Mouse (Mus musculus) E14TG2a.4 (cell line): ENCODE measurements around the gene BC016579.

ENCODE experiments used
- CTCF ChIP-seq: conservative IDR thresholded peaks from 2 replicates; pipeline ENCODE4 v1.5.1; 2014; ENCODE audit warnings: low read length
- NANOG ChIP-seq: IDR thresholded peaks from 2 replicates; pipeline ENCODE4 v1.6.1; 2014; ENCODE audit warnings: borderline replicate concordance, low read length, mixed read lengths
- POU5F1 ChIP-seq: IDR thresholded peaks from 2 replicates; pipeline ENCODE4 v1.6.1; 2014; ENCODE audit warnings: low read length, borderline replicate concordance

GRCm38 (mm10) chr16:45632420-45632819 is 21.4 kb downstream of the BC016579 start:
- TF ChIP-seq CTCF (no peak), NANOG (no peak), POU5F1 (no peak)
